Mouse (Mus musculus): ENCODE measurements around the gene 0610030E20Rik. TPM values are rescaled to one million over a fixed set of nuclear protein-coding genes. Genes with fewer than 3 reads are reported as not detected.

Gene 0610030E20Rik
- total RNA-seq (2023; ENCODE audit: inconsistent age): 40.3 to 44.4 TPM (median 44.0 TPM) in 4 replicates

DNA sequence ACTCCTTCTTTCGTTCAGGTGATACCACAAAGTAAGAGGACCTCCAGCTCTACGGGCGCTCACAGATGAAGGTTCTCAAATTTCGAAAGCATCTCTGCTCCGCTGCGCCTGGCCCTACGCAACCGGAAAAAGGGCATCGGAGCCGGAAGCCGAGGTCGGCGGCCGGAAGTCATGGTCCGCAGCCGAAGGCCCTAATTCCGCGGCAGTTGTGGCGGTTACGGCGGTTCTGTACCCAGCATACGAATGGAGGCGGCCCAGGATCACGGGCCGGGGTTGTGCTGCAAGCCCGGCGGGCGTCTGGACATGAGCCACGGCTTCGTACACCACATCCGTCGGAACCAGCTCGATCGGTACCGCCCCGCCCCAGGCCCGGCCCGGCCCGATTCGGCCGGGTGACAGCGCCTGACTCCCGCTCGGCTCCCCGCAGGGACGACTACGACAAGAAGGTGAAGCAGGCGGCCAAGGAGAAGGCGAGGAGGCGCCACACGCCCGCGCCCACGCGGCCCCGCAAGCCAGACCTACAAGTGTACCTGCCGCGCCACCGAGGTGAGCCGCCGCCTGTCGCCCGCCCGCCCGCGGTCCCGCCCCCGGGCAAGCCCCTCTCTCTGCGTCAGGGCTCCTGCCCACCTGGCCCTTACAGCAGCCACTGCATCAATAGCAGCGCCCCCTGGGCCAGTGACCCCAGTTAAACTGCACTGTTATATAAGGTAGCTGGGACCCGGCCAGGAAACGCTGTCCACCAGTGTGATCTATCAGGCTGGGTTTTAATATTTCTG lies at the start of gene 0610030E20Rik:
Gene 0610030E20Rik (plus strand): TSS at position 152 of the 776 bp plus-strand sequence.

DNA sequence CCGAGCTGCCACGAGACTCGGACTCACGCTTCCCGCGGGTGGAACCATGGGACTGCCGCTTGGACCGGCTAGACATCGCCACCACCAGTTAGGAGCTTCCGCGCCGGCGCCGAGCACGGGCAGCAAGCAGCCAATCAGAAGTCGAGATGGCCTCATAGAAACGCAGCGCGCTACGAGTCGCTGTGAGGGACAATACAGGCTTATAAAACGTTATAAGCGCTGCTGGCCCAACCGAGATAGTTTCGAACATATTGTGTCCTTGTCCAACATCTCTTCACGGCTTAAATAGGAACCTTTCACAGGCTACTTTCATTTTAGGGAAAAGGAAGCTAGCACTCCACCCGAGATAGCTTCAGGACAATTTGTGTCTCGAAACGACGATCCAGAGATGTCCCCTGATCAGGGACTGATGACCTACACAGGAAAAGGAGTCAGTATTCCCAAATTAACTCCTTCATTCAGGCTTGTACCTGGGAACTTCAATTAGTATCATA lies 2.0 kb upstream of the 0610030E20Rik start, which contains the start of gene Usp39:
Gene Usp39 (minus strand): TSS at position 111 of the 494 bp plus-strand sequence.

DNA sequence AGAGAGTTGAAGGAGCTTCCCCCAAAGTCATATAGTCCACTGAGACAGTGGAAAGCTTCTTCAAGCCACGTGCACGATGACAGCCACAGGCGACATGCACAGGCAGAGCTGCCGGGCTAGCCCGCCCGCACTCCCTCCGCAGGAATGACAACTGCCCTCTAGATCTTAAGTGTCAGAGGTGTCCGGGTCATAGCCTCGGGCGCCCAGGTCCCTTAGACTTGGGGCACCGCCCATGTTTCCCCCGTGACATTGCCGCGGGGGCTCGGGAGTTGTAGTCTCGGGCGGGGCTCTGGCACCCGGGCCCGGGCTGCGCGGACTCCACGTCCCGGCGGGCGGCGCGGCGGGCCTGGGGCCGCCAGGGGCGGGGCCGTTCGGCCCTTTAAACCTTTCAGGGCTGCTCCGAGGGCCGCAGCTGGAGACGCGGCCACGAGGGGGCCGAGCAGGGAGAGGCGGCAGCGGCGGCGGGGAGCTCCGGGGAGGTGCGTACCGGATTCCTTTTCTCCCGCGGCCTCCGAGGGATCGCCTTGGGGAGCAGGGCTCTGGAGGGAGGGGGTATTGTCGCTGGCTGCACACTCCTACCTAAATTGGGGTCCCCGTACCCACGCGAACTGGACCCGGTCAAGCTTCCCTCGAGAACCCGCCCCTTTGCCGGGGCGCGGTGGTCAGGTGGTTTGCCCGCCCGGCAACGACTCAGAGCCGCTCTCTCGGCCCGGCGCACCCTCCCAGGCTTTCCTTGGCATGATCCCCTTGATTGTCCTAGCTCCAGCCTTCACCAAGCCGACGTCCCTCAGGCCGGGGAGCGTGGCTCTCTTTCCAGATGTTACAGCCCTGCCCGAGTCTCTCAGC lies 8.2 kb downstream of the 0610030E20Rik start, which contains the start of gene Tmem150a:
Gene Tmem150a (plus strand): TSS at position 382 of the 846 bp plus-strand sequence.

DNA sequence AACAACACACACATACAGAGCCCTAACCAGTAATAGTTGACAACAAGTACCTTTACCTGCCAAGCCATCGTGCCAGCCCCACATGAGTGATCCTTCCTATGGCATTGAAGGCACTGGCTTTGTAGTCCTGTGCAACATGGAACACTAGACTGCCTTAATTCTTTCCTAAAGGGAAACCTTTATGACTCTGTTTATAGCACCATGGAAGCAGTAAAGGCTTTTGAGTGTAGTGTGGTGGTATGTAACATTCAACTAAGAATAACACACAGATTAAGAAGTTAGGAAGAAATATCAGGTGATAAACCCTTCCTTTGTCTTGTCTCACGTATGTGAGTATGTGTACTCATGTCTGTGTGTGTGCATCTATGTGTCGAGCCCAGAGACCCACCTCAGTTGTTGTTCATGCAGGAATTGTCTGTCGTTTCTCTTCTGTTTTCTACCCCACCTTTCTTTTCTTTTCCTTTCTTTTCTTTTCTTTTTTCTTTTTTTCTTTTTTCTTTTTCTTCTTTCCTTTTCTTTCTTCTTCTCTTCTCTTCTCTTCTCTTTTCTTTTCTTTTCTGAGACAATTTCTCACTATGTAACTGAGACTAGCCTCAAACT lies 19.8 kb downstream of the 0610030E20Rik start, which contains the start of gene Rnf181:
Gene Rnf181 (minus strand): TSS at position 113 of the 600 bp plus-strand sequence.

DNA sequence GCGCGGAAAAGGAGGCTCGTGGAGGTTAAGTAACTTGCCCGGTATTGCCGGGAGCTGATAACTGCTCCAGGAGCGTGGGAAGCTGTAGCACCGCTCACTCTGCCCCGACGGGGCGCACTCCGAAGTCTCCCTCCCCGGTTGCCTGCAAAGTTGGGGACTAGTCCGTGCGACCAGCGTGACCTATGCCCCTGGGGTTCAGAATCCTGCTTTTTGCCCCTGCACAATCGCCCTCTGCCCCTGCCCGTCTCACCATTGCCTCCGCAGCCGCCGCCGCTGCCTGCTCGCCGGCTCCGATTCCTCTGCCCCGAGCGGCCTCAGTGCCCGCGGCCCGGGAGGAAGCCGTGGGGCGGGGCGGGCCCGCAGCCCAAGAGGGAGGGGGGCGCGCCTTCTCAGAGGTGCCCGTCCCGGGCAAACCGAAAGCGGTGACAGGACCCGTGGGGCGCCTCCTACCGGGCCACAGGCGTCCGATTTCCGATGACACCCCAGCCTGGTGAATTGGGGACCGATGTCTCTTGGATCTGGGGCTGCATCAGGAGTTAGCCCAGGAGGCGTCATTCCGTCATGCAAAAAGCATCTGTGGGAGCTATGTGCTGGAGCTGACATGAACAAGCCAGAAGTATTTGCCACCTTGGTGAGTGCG lies 33.1 kb downstream of the 0610030E20Rik start, which contains the start of gene Vamp5:
Gene Vamp5 (minus strand): TSS at position 338 of the 640 bp plus-strand sequence.

DNA sequence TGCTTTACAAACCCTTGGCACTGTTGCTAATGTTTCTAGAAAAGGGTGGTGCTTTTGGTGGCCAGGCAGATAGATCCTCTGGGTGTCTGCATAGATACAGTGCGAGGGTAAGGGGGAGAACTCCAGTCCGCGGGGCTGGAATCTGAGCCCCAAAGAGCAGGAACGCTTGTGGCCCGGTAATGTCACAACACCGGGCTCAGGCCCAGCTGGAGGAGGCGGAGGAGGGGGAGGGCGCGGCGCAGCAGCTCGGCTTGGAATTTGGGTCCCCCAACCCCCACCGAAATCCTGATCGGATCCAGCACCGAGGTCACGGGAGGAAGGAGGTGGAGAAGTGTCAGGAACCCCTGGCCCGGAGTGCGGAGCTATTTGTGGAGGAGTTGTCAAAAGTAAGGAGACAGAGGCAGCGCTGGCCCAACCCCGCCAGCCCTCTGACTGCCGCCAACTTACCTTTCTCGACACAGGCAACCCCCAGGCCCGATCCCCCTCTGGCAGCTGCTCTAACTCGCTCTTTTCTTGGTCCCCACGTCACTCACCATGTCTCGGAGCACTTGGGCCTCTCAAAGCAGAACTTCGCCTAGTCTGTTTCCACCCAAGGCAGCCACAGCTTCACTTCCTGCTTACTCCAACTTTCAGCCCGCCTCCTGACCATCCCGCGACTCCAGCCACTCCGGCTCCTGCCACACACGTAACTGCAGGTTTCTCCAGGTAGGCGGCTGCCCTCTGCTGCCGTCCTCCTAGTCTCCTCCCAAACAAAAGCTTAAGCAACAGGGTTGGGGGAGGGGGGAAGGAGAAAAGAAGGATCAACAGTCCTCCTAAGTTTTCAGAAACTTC lies 43.0 kb downstream of the 0610030E20Rik start, which contains the start of gene Vamp8:
Gene Vamp8 (minus strand): TSS at position 763 of the 831 bp plus-strand sequence.

Other genes with a start within 250 kb of the 0610030E20Rik start
- 8.2 to 14.0 TPM (median 13.3 TPM) in 4 replicates for gene St3gal5, start 249.7 kb upstream of the 0610030E20Rik start, total RNA-seq (2023; ENCODE audit: inconsistent age)
- not detected in 4 replicates for gene Atoh8, start 111.7 kb upstream of the 0610030E20Rik start, total RNA-seq (2023; ENCODE audit: inconsistent age)
- not detected in 4 replicates for gene Sftpb, start 42.7 kb upstream of the 0610030E20Rik start, total RNA-seq (2023; ENCODE audit: inconsistent age)
- 45.7 to 50.5 TPM (median 47.9 TPM) in 4 replicates for gene Usp39, start 2.1 kb upstream of the 0610030E20Rik start, total RNA-seq (2023; ENCODE audit: inconsistent age)
- 2.8 to 5.3 TPM (median 4.2 TPM) in 4 replicates for gene Tmem150a, start 8.1 kb downstream of the 0610030E20Rik start, total RNA-seq (2023; ENCODE audit: inconsistent age)
- 66.1 to 76.9 TPM (median 71.9 TPM) in 4 replicates for gene Rnf181, start 19.6 kb downstream of the 0610030E20Rik start, total RNA-seq (2023; ENCODE audit: inconsistent age)
- gene Vamp5, start 33.2 kb downstream of the 0610030E20Rik start, total RNA-seq (2023; ENCODE audit: inconsistent age): 11.4 to 14.4 TPM (median 13.2 TPM) in 4 replicates
- gene Vamp8, start 43.4 kb downstream of the 0610030E20Rik start, total RNA-seq (2023; ENCODE audit: inconsistent age): 95.3 to 106 TPM (median 102 TPM) in 4 replicates
- 11.0 to 15.1 TPM (median 12.5 TPM) in 4 replicates for gene Ggcx, start 67.0 kb downstream of the 0610030E20Rik start, total RNA-seq (2023; ENCODE audit: inconsistent age)
- gene Mat2a, start 92.2 kb downstream of the 0610030E20Rik start, total RNA-seq (2023; ENCODE audit: inconsistent age): 241 to 253 TPM (median 245 TPM) in 4 replicates
- 0.48 to 0.54 TPM (median 0.51 TPM) in 3 of 4 replicates, not detected in the other for gene Sh2d6, start 174.4 kb downstream of the 0610030E20Rik start, total RNA-seq (2023; ENCODE audit: inconsistent age)
- 337 to 367 TPM (median 351 TPM) in 4 replicates for gene Capg, start 197.1 kb downstream of the 0610030E20Rik start, total RNA-seq (2023; ENCODE audit: inconsistent age)